Mouse (Mus musculus) thymus, adult 2 months (tissue): Measurements from ENCODE around the gene Cstad.

Experiments used
- CTCF ChIP-seq: fragments of 200-500 bp; IDR thresholded peaks from 2 replicates; pipeline ENCODE4 v1.5.1; 2012; ENCODE audit warnings: mild to moderate bottlenecking, control low read depth, low read length, moderate library complexity, borderline replicate concordance; ENCODE audit not compliant: control insufficient read depth, poor library complexity, insufficient read depth; ENCODE audit errors: extremely low read depth
- POLR2A ChIP-seq: fragments of 200-500 bp; IDR thresholded peaks from 2 replicates; pipeline ENCODE4 v1.6.1; 2012; ENCODE audit warnings: mild to moderate bottlenecking, low read length, control low read depth, moderate library complexity; ENCODE audit not compliant: control insufficient read depth, poor library complexity, insufficient read depth; ENCODE audit errors: extremely low read depth

DNA sequence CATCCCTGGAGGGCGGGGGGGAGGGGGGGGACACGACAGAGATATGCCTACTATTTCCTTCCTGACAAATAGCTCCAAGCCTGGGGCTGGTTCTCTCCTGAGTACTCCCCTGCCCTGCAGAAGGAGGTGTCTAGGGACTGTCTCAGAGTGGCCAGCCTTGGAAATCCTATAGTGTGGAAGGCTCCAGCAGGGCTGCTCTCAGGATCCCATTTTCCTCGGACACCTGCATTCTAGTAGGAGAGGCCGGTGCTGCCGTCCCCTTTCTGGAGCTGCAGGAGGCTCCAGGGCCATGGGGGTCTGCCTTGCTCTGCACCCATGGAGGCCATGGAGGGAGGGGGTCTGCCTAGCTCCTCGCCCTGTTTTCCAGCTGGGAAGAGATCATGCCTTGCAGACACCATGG is 2.4 kb upstream of the Cstad start:
- no peak for TF ChIP-seq POLR2A
- TF ChIP-seq CTCF: no peak
